Mouse (Mus musculus): Measurements from ENCODE around the gene Gm49322. TPM values are rescaled to one million over a fixed set of nuclear protein-coding genes. Genes with fewer than 3 reads are reported as not detected.

Gene Gm49322
- total RNA-seq (2023), result 10 to 100 TPM in 1 of 2 experiments, 1 to 10 TPM in 1; 9.1 to 10.4 TPM

DNA sequence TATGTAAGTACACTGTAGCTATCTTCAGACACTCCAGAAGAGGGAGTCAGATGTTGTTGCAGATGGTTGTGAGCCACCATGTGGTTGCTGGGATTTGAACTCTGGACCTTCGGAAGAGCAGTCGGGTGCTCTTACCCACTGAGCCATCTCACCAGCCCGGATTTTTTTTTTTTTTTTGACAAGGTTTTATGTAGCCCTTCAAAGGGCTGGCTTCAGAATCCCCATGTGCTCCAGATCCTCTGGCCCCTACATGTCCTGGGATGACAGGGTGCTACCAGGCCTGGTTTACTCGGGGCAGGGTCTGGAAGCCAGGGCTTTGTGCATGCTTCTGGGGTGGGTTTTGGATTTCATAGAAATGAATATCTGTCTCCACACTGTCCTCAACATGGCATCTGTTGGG lies at the start of gene Gm49322:
Gene Gm49322 (plus strand): TSS at position 301 of the 400 bp plus-strand sequence.

DNA sequence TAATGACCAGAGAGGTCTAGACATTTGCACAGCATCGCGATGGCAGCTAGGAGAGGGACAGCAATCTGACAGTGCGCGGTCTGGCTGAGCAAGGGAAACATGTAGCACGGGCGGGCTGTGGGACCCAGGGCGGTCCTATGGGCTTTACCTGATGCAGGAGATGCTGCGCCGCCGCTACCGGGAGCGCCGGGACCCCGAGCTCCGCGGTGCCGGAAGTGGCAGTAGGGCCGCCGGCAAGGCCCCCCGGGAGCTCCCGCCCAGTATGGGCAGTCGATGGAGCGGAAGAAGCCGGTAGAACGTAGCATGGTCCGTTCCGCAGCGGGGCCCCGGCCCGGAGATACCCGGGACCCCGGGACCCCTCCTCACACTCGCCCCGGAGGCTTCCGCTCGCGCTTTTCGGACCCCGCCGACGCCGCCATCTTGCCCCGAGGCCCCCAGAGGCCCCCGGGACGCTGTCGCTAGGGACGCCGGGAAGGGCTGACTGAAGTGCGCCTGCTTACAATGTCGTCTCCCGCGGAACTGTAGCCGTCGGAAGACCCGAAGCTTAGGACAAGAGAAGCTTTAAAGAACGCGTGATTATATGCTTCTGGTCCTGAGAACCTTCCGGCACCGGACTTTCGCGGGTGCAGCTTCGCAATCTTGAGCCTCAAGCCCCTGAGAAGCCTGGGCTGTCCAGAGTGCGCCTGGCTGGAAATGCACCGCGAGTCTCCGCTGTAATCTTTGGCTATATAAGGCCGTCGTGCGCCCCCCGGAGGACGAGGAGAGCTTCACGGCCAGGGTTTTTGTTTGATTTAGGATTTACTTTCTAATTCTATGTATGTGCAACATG lies 44.5 kb upstream of the Gm49322 start, which contains the start of gene Rexo1:
Gene Rexo1 (minus strand): TSS at position 445 of the 829 bp plus-strand sequence.

DNA sequence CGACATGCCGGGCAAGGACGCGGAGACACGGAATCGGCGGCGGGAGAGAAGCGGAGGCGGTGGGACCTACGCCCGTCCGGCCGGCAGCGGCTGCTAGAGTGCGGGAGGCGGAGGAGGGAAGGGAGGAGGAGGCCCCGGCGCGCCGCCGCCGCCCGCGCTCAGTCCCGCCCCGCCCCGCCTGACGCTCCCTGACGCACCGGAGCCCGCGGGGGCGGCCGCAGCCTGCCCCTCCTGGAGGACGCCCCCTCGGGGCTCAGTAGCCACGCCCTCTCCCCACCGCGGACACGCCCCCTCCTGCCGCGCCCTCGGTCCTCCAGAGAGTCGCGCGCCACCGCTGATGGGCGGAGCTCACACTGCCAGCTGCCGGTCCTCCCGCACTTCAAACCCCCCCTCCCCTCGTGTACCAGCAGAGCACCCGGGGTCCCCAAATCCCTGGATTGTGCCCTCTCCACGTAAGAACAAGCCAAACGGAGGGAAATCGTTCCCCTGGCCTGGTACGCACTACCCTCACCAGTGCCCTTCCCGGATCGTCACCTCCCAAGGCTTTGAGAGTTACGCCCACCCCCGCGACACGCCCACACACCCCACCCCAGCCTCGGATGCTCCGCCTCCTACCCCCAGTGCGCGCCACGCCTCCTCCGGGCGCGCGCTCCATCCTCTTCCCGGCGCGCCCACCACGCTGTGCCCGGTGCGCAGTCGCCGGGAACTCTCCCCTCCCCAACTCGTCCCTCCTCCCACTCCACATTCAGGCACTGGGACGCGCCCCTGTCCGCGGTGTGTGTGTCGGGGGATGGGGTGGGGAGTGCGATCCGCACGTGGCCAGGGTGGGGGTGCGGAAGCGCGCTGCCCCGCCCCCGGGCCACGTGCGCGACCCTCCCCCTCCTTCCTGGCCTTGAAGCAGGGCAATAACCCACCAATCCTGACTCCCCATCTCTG lies 28.4 kb upstream of the Gm49322 start, which contains the start of gene Klf16:
Gene Klf16 (minus strand): TSS at position 127 of the 936 bp plus-strand sequence.

GRCm38 (mm10) chr10:80589879-80590854 lies 15.7 kb upstream of the Gm49322 start, which contains the start of gene Abhd17a:
Gene Abhd17a (minus strand): TSS chr10:80590341.

DNA sequence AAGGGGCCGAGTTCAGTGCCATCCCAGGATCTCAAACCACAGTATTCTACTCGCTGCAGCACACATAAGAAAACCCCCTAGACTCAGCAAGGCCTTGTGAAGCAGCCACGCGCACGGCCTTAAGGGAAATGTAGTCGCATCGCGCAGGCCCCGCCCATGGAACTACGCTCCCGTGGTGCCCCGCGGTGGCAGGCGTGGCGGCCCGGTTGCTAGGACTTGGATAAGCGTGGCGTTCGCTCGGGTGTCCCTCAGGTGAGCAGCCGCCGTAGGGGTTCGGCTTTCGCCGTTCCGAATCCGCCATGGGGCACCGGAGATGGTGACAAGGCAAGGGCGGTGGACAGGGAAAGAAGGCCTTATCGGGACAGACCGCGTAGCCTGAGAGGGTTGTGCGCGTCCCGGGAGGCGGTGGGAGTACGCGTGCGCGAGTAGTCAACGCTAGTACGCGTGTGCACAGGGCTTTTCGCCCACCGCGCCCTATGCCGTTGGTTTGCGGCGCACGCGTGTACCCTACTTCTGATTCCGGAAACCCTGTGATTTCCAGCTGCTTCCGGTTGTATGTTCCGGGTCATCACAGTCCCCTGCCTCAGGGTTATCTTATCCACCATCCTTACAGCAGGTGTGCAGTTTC lies 3.0 kb upstream of the Gm49322 start, which contains the start of the genes Scamp4 and Adat3:
Gene Scamp4 (plus strand): TSS at position 175 of the 628 bp plus-strand sequence.
Gene Adat3 (plus strand): TSS at position 183 of the 628 bp plus-strand sequence.

DNA sequence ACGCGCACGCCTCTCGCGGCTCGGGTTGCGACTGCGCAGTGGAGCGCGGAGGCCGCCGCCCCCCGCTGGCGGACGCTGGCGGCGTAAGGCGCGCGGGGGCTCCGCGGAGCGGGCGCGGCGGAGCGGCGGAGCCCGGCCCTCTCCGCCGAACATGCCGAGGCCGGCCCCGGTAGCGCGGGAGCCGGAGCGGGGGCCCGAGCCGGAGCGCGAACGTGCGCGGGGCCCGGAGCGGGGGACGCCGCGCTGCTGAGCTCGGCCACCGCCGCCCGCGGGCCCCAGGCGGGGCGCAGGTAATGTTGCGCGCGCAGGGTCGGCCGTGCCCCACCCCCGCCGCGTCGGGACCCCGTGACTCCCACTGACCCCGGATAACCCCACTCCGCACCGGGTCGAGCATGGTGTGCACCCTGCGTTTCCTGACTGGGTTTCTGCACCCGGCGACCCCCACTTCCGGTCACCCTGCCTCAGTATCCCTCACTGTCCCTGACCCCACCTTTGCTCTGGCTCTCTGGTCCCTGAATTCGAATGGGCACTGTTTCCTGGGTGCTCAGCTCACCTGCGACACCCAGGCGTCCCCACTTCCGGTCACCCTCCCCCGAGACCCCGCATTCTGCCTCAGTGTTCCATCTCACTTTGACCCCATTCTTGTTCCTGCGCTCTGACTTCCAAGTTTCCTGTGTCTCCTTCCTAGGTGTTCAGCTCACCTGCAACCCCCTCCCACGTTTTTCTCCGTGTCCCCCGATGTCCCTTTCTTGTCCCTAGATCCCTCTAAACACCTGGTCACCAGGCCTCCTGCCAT lies 17.0 kb downstream of the Gm49322 start, which contains the start of gene Csnk1g2:
Gene Csnk1g2 (plus strand): TSS at position 178 of the 796 bp plus-strand sequence.

GRCm38 (mm10) chr10:80656863-80657623 lies 51.2 kb downstream of the Gm49322 start, which contains the start of gene Btbd2:
Gene Btbd2 (minus strand): TSS chr10:80657071.

Other genes with a start within 250 kb of the Gm49322 start
- gene Plk5, start 249.6 kb upstream of the Gm49322 start, total RNA-seq (2023), result not detected
- gene Mex3d, start 218.4 kb upstream of the Gm49322 start, total RNA-seq (2023), result 1 to 10 TPM; 8.4 to 9.4 TPM
- gene Mbd3, start 206.5 kb upstream of the Gm49322 start, total RNA-seq (2023), result 100 to 1,000 TPM in 1 of 2 experiments, 10 to 100 TPM in 1; 99.8 to 108 TPM
- 10 to 100 TPM; 69.0 to 71.6 TPM for gene Uqcr11, start 199.2 kb upstream of the Gm49322 start, total RNA-seq (2023)
- 100 to 1,000 TPM; 202 to 212 TPM for gene Tcf3, start 172.4 kb upstream of the Gm49322 start, total RNA-seq (2023)
- gene Onecut3, start 111.2 kb upstream of the Gm49322 start, total RNA-seq (2023), result not detected
- not detected for gene Atp8b3, start 66.9 kb upstream of the Gm49322 start, total RNA-seq (2023)
- gene Rexo1, start 44.5 kb upstream of the Gm49322 start, total RNA-seq (2023), result 100 to 1,000 TPM; 117 to 120 TPM
- gene Klf16, start 28.7 kb upstream of the Gm49322 start, total RNA-seq (2023), result 10 to 100 TPM; 32.4 to 32.5 TPM
- gene Abhd17a, start 15.7 kb upstream of the Gm49322 start, total RNA-seq (2023), result 100 to 1,000 TPM; 111 to 117 TPM
- 10 to 100 TPM; 54.1 to 64.9 TPM for gene Scamp4, start 3.1 kb upstream of the Gm49322 start, total RNA-seq (2023)
- gene Adat3, start 3.1 kb upstream of the Gm49322 start, total RNA-seq (2023), result 10 to 100 TPM in 1 of 2 experiments, 1 to 10 TPM in 1; 6.4 to 13.3 TPM
- 100 to 1,000 TPM; 203 to 222 TPM for gene Csnk1g2, start 16.8 kb downstream of the Gm49322 start, total RNA-seq (2023)
- gene Btbd2, start 51.0 kb downstream of the Gm49322 start, total RNA-seq (2023), result 10 to 100 TPM; 32.1 to 40.9 TPM
- gene Mknk2, start 72.1 kb downstream of the Gm49322 start, total RNA-seq (2023), result 100 to 1,000 TPM; 441 to 463 TPM
- gene Mob3a, start 96.0 kb downstream of the Gm49322 start, total RNA-seq (2023), result 100 to 1,000 TPM; 123 to 146 TPM
- 10 to 100 TPM; 45.0 to 50.1 TPM for gene Izumo4, start 96.2 kb downstream of the Gm49322 start, total RNA-seq (2023)
- 100 to 1,000 TPM; 148 to 163 TPM for gene Ap3d1, start 136.2 kb downstream of the Gm49322 start, total RNA-seq (2023)
- 10 to 100 TPM; 68.5 to 68.9 TPM for gene Dot1l, start 149.2 kb downstream of the Gm49322 start, total RNA-seq (2023)
- gene Sf3a2, start 192.2 kb downstream of the Gm49322 start, total RNA-seq (2023), result 10 to 100 TPM; 69.1 to 83.5 TPM
- gene Plekhj1, start 192.6 kb downstream of the Gm49322 start, total RNA-seq (2023), result 100 to 1,000 TPM; 151 to 152 TPM
- gene Amh, start 199.2 kb downstream of the Gm49322 start, total RNA-seq (2023), result 1 to 10 TPM; 1.2 to 2.7 TPM
- gene Jsrp1, start 207.5 kb downstream of the Gm49322 start, total RNA-seq (2023), result not detected
- gene Oaz1, start 220.6 kb downstream of the Gm49322 start, total RNA-seq (2023), result 100 to 1,000 TPM; 496 to 510 TPM
- not detected for gene Lingo3, start 238.0 kb downstream of the Gm49322 start, total RNA-seq (2023)
- gene Lsm7, start 249.2 kb downstream of the Gm49322 start, total RNA-seq (2023), result 10 to 100 TPM; 31.9 to 37.1 TPM
- 10 to 100 TPM; 33.2 to 34.7 TPM for gene Sppl2b, start 249.3 kb downstream of the Gm49322 start, total RNA-seq (2023)